Mouse (Mus musculus) bone marrow macrophage, adult 2 months (primary cell): ENCODE results near the gene Golga1.

Experiments used
- CTCF ChIP-seq: IDR thresholded peaks from 2 replicates; pipeline ENCODE4 v1.5.1; 2012; ENCODE audit warnings: low read depth, mild to moderate bottlenecking, low read length, moderate library complexity
- POLR2A ChIP-seq: IDR thresholded peaks from 2 replicates; pipeline ENCODE4 v1.6.1; 2012; ENCODE audit warnings: mild to moderate bottlenecking, low read depth, low read length, borderline replicate concordance

- TF ChIP-seq POLR2A (no peak), CTCF (no peak)
Measured at GRCm38 (mm10) chr2:39001866-39002265, 63.5 kb downstream of the Golga1 start.
